ENCODE assay signal across 9 mouse cellular contexts in the genomic region with DNA sequence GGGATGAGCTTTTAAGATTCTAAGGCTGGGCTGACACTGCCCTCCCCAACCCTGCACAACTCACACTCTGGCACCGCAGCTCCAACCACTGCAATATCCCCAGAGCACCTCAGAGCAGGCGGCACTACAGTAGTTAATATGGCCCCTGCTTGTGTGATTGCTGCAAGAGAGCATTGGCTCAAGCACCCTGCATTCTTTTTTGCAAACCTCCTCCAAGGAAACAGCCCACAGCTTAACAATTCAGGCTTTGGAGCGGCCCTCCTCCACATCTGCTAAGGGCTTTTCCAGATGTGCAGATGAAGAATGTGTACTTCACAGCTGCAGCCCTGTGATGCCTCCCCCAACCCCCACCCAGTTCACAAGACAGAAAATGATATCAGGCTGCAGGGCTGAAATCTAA.
DNase-seq lines count a peak whose midpoint lies in the region; ATAC-seq lines count a peak whose summit lies in the region.
"Had no signal": no experiment of that assay in that cellular context is flagged by ENCODE, and none has a peak within 500 bp of the region (broad histone marks: within the 10 kb centered on the region; RNA-seq: fewer than 3 reads in every experiment).

No protein-coding gene starts in this region.

- H3K4me2 ChIP-seq in intestine, embryonic 15.5 days (replicated peaks): no peak overlapping the region

- H3K4me1 ChIP-seq in heart, embryonic 10.5 days: peaks cover 21% of the 10 kb centered on the region
- peaks cover 15% of the 10 kb centered on the region for H3K4me1 ChIP-seq in intestine, embryonic 15.5 days (replicated peaks)
- peaks cover 42% of the 10 kb centered on the region for H3K4me1 ChIP-seq in forebrain, embryonic 10.5 days

- no peak overlapping the region for H3K27ac ChIP-seq in heart, embryonic 10.5 days
- peak overlapping the region; percentile 20; the same call in 1 of the 2 replicates for H3K27ac ChIP-seq in intestine, embryonic 15.5 days
- H3K27ac ChIP-seq in forebrain, embryonic 10.5 days: no peak overlapping the region

- no peaks in the 10 kb centered on the region; the same call in 1 of the 2 replicates for H3K27me3 ChIP-seq in heart, embryonic 10.5 days (ENCODE audit: insufficient read depth, poor library complexity, severe bottlenecking)
- H3K27me3 ChIP-seq in intestine, embryonic 15.5 days (replicated peaks): no peaks in the 10 kb centered on the region
- peaks cover 20% of the 10 kb centered on the region for H3K27me3 ChIP-seq in forebrain, embryonic 10.5 days (ENCODE audit: poor library complexity, severe bottlenecking)

- no peaks in the 10 kb centered on the region for H3K9me3 ChIP-seq in heart, embryonic 10.5 days
- no peaks in the 10 kb centered on the region for H3K9me3 ChIP-seq in intestine, embryonic 15.5 days
- no peaks in the 10 kb centered on the region for H3K9me3 ChIP-seq in forebrain, embryonic 10.5 days

- H3K4me3 ChIP-seq in heart, embryonic 10.5 days: no peak overlapping the region
- no peak overlapping the region for H3K4me3 ChIP-seq in intestine, embryonic 15.5 days (replicated peaks)
- no peak overlapping the region for H3K4me3 ChIP-seq in forebrain, embryonic 10.5 days
- H3K4me3 ChIP-seq: erythroblast, embryonic 14.5 days had no signal

- H3K9ac ChIP-seq in intestine, embryonic 15.5 days: no peak overlapping the region

- DNase-seq in heart, adult 11 months: peak; percentile 99
- DNase-seq in heart, embryonic 10.5 days (ENCODE audit: low spot score): no peak
- DNase-seq in thymus, postnatal 4 days: peak; percentile 24
- DNase-seq in thymus, adult 18-20 months: no peak
- DNase-seq in layer of hippocampus, adult 18-20 months (ENCODE audit: low spot score in 2 of 2): no peak
- DNase-seq in forebrain, embryonic 10.5 days (ENCODE audit: extremely low spot score, low spot score): no peak

- WGBS in heart, embryonic 10.5 days: 67% methylated on average over 3 of the region's 3 CpGs
- WGBS in intestine, embryonic 15.5 days: 48% methylated on average over 3 of the region's 3 CpGs
- WGBS in forebrain, embryonic 10.5 days: 71% methylated on average over 3 of the region's 3 CpGs

- ATAC-seq in intestine, embryonic 15.5 days: peak; percentile 64
- no peak for ATAC-seq in activated CD4-positive, CD25-positive, alpha-beta regulatory T cell, adult 4 months

- peaks cover 22% of the 10 kb centered on the region; the same call in 1 of the 2 replicates for H3K36me3 ChIP-seq in heart, embryonic 10.5 days
- H3K36me3 ChIP-seq in intestine, embryonic 15.5 days: no peaks in the 10 kb centered on the region
- no peaks in the 10 kb centered on the region for H3K36me3 ChIP-seq in forebrain, embryonic 10.5 days (replicated peaks)

Comparison
In these comparisons a context has a peak if more than half of its experiments do, and no peak if none do; other contexts are left out.
1. DNase-seq: peak in heart, adult 11 months (single experiment) and thymus, postnatal 4 days (single experiment); none in heart, embryonic 10.5 days (single experiment), thymus, adult 18-20 months (0 of 2), layer of hippocampus, adult 18-20 months (0 of 2) and forebrain, embryonic 10.5 days (single experiment).